ENCODE assay signal across 8 mouse cellular contexts in genomic region chr4:117496482-117497165, GRCm38 (mm10). TPM values are rescaled to one million over a fixed set of nuclear protein-coding genes. Genes with fewer than 3 reads are reported as not detected.
DNase-seq lines count a peak whose midpoint lies in the region; ATAC-seq and TF ChIP-seq lines count a peak whose summit lies in the region.

Gene Rnf220 (minus strand): TSS chr4:117497052.

- WGBS in forebrain, embryonic 10.5 days = under 1% methylated on average over 42 of the region's 42 CpGs
- WGBS in heart, embryonic 15.5 days = under 1% methylated on average over 42 of the region's 42 CpGs
- WGBS in liver, embryonic 11.5 days = under 1% methylated on average over 42 of the region's 42 CpGs
- under 1% methylated on average over 42 of the region's 42 CpGs for WGBS in neural tube, embryonic 13.5 days

- no peak for TF ChIP-seq POLR2A in CH12.LX (IDR thresholded peaks at IDR 0.05; ENCODE audit: low read depth, low read length)

- TF ChIP-seq CTCF in CH12.LX (conservative IDR thresholded peaks at IDR 0.05 in 1 of 2, IDR thresholded peaks at IDR 0.05 in 1 of 2; ENCODE audit: low read depth in 2 of 2, low read length in 2 of 2) = no peak

- peaks cover 31% of the 10 kb centered on the region for H3K9me3 ChIP-seq in CH12.LX (replicated peaks; ENCODE audit: low read length)
- peaks cover 6% of the 10 kb centered on the region for H3K9me3 ChIP-seq in forebrain, embryonic 10.5 days
- no peaks in the 10 kb centered on the region for H3K9me3 ChIP-seq in heart, embryonic 15.5 days (replicated peaks)
- H3K9me3 ChIP-seq in liver, embryonic 11.5 days (ENCODE audit: control insufficient read depth, low read length) = no peaks in the 10 kb centered on the region
- peaks cover 3% of the 10 kb centered on the region; the same call in 1 of the 2 replicates for H3K9me3 ChIP-seq in neural tube, embryonic 13.5 days

- no peak within 1 kb of the TSS for H3K4me2 ChIP-seq in CH12.LX (ENCODE audit: insufficient read depth, low read depth, poor library complexity, severe bottlenecking)
- H3K4me2 ChIP-seq in heart, embryonic 15.5 days = peak within 1 kb of the TSS; percentile 98
- peak within 1 kb of the TSS; percentile 94 for H3K4me2 ChIP-seq in liver, embryonic 11.5 days
- H3K4me2 ChIP-seq in neural tube, embryonic 13.5 days = peak within 1 kb of the TSS; percentile 68

- H3K4me1 ChIP-seq in CH12.LX (ENCODE audit: control insufficient read depth in 1 of 2, insufficient read depth in 2 of 2) = no peaks in the 10 kb centered on the region; a peak in 1 of 4 replicates
- H3K4me1 ChIP-seq in forebrain, embryonic 10.5 days = peaks cover 40% of the 10 kb centered on the region
- H3K4me1 ChIP-seq in heart, embryonic 15.5 days (replicated peaks) = peaks cover 35% of the 10 kb centered on the region
- H3K4me1 ChIP-seq in liver, embryonic 11.5 days (replicated peaks; ENCODE audit: control insufficient read depth, insufficient read depth, low read length) = peaks cover 26% of the 10 kb centered on the region
- peaks cover 37% of the 10 kb centered on the region for H3K4me1 ChIP-seq in neural tube, embryonic 13.5 days (replicated peaks)

- no peak within 1 kb of the TSS for H3K4me3 ChIP-seq in CH12.LX (replicated peaks in 1 of 3; ENCODE audit: low read depth in 2 of 3, low read length in 2 of 3, poor library complexity in 1 of 3)
- peak within 1 kb of the TSS; percentile 60 for H3K4me3 ChIP-seq in forebrain, embryonic 10.5 days
- peak within 1 kb of the TSS; percentile 57 for H3K4me3 ChIP-seq in heart, embryonic 15.5 days
- H3K4me3 ChIP-seq in liver, embryonic 11.5 days (ENCODE audit: low read depth, low read length) = peak within 1 kb of the TSS; percentile 54
- peak within 1 kb of the TSS; percentile 48 for H3K4me3 ChIP-seq in neural tube, embryonic 13.5 days

- H3K36me3 ChIP-seq in CH12.LX (replicated peaks in 1 of 2; ENCODE audit: control insufficient read depth in 1 of 2, insufficient read depth in 1 of 2, low read length in 1 of 2) = no peaks in the 10 kb centered on the region
- H3K36me3 ChIP-seq in forebrain, embryonic 10.5 days (replicated peaks) = no peaks in the 10 kb centered on the region
- no peaks in the 10 kb centered on the region for H3K36me3 ChIP-seq in heart, embryonic 15.5 days
- H3K36me3 ChIP-seq in liver, embryonic 11.5 days (ENCODE audit: control insufficient read depth, insufficient read depth, low read length) = no peaks in the 10 kb centered on the region
- H3K36me3 ChIP-seq in neural tube, embryonic 13.5 days = no peaks in the 10 kb centered on the region

- dilution Hi-C loops in CH12.LX (cut with MboI; ENCODE audit: extremely low pct_ligation_motif_present, extremely low pct_unique_long_range_greater_than_20kb, low sequenced_read_pairs) = no loop called here

- TF ChIP-seq RAD21 in CH12.LX (IDR thresholded peaks at IDR 0.05; ENCODE audit: low read depth, low read length) = no peak

- TF ChIP-seq EP300 in CH12.LX (IDR thresholded peaks at IDR 0.05; ENCODE audit: low read length) = no peak

- no peak within 1 kb of the TSS for H3K9ac ChIP-seq in CH12.LX (ENCODE audit: insufficient read depth, low read depth)
- peak within 1 kb of the TSS; percentile 57 for H3K9ac ChIP-seq in heart, embryonic 15.5 days
- H3K9ac ChIP-seq in liver, embryonic 11.5 days (ENCODE audit: low read depth, low read length) = peak within 1 kb of the TSS; percentile 36; the same call in 1 of the 2 replicates
- H3K9ac ChIP-seq in neural tube, embryonic 13.5 days = peak within 1 kb of the TSS; percentile 71

- H3K27me3 ChIP-seq in CH12.LX (replicated peaks) = no peaks in the 10 kb centered on the region
- H3K27me3 ChIP-seq in forebrain, embryonic 10.5 days (ENCODE audit: poor library complexity, severe bottlenecking) = peaks cover 93% of the 10 kb centered on the region
- peaks cover 55% of the 10 kb centered on the region for H3K27me3 ChIP-seq in heart, embryonic 15.5 days
- peaks cover 70% of the 10 kb centered on the region for H3K27me3 ChIP-seq in liver, embryonic 11.5 days (replicated peaks; ENCODE audit: control insufficient read depth, insufficient read depth, low read length)
- H3K27me3 ChIP-seq in neural tube, embryonic 13.5 days = peaks cover 90% of the 10 kb centered on the region

- ATAC-seq in heart, embryonic 15.5 days (replicated peaks; ENCODE audit: insufficient number of reproducible peaks, insufficient read depth, low FRiP score, low read depth) = peak; percentile 63
- ATAC-seq in liver, embryonic 11.5 days (replicated peaks; ENCODE audit: low FRiP score) = peak; percentile 72
- peak; percentile 88 for ATAC-seq in neural tube, embryonic 13.5 days (ENCODE audit: low read depth)

- in situ Hi-C loops in CH12.LX (cut with MboI; ENCODE audit: low pct_ligation_motif_present, low pct_unique_long_range_greater_than_20kb, low sequenced_read_pairs) = no loop called here

- H3K79me2 ChIP-seq in CH12.LX (replicated peaks; ENCODE audit: control insufficient read depth, extremely low read depth, insufficient read depth, poor library complexity, severe bottlenecking) = no peaks in the 10 kb centered on the region

- no peak for DNase-seq in CH12.LX (ENCODE audit: extremely low read depth)
- DNase-seq in adrenal gland, adult 2 months = peak; percentile 45
- peak; percentile 81 for DNase-seq in forebrain, embryonic 10.5 days (ENCODE audit: extremely low spot score, low spot score)
- peak; percentile 17 to 53 for DNase-seq in kidney, postnatal 25 days
- peak; percentile 77 for DNase-seq in liver, embryonic 11.5 days (ENCODE audit: low spot score)
- no peak for DNase-seq in T-cell, adult 2 months (ENCODE audit: low spot score)

- no peak within 1 kb of the TSS for H3K27ac ChIP-seq in CH12.LX (ENCODE audit: insufficient read depth, low read depth)
- H3K27ac ChIP-seq in forebrain, embryonic 10.5 days = peak within 1 kb of the TSS; percentile 71
- no peak within 1 kb of the TSS; the same call in 1 of the 2 replicates for H3K27ac ChIP-seq in heart, embryonic 15.5 days
- H3K27ac ChIP-seq in liver, embryonic 11.5 days (ENCODE audit: low read depth, low read length) = no peak within 1 kb of the TSS
- H3K27ac ChIP-seq in neural tube, embryonic 13.5 days (replicated peaks) = peak within 1 kb of the TSS; percentile 84

TF ChIP-seq in CH12.LX, 34 proteins besides CTCF, POLR2A, EP300 and RAD21:
- TF ChIP-seq SMC3 (IDR thresholded peaks at IDR 0.05; ENCODE audit: low read depth, low read length) (no peak), NRF1 (IDR thresholded peaks at IDR 0.05; ENCODE audit: low read depth, low read length) (no peak), UBTF (IDR thresholded peaks at IDR 0.05; ENCODE audit: low read depth, low read length) (no peak), MXI1 (IDR thresholded peaks at IDR 0.05; ENCODE audit: low read depth, low read length) (no peak), SIN3A (IDR thresholded peaks at IDR 0.05; ENCODE audit: low read length) (no peak), USF2 (conservative IDR thresholded peaks at IDR 0.05; ENCODE audit: low read depth, low read length) (no peak), MAZ (IDR thresholded peaks at IDR 0.05; ENCODE audit: low read depth, low read length) (no peak), ETS1 (conservative IDR thresholded peaks at IDR 0.05; ENCODE audit: low read depth, low read length) (no peak), ZMIZ1 (IDR thresholded peaks at IDR 0.05; ENCODE audit: low read depth, low read length) (no peak), RCOR1 (conservative IDR thresholded peaks at IDR 0.05; ENCODE audit: low read depth, low read length) (no peak), USF1 (IDR thresholded peaks at IDR 0.05; ENCODE audit: low read depth, low read length) (no peak), CHD1 (IDR thresholded peaks at IDR 0.05; ENCODE audit: low read depth, low read length) (no peak)

RNA-seq across cellular contexts. Expression of gene Rnf220, which starts in this region (rescaled TPM):
- total RNA-seq in CH12.LX (2012; rRNA removed) = 78.7 and 86.8 TPM in 2 replicates
- total RNA-seq in CH12.LX (2014; rRNA removed) = 64.4 and 67.2 TPM in 2 replicates
- polyA plus RNA-seq in CH12.LX (2012; ENCODE audit: insufficient read length, low read depth) = 117 and 122 TPM in 2 replicates
- total RNA-seq in adrenal gland, adult 2 months (2021) = 10 to 100 TPM; 79.4 to 97.0 TPM
- polyA plus RNA-seq in adrenal gland, adult 2 months (2012; rRNA removed) = 111 and 119 TPM in 2 replicates
- polyA plus RNA-seq in forebrain, embryonic 10.5 days (2016; fragmentation: Nextera tagmentation; extraction: Ambion mirVana) = 94.3 and 98.2 TPM in 2 replicates
- 34.1 and 51.6 TPM in 2 replicates for polyA plus RNA-seq in heart, embryonic 15.5 days (2015; fragmentation: Nextera tagmentation; extraction: Ambion mirVana)
- polyA plus RNA-seq in liver, embryonic 11.5 days (2014; fragmentation: Nextera tagmentation; extraction: Ambion mirVana) = 63.6 and 70.9 TPM in 2 replicates
- polyA plus RNA-seq in neural tube, embryonic 13.5 days (2015; fragmentation: Nextera tagmentation; extraction: Ambion mirVana) = 97.1 and 104 TPM in 2 replicates

Comparison
In these comparisons a context has a peak if more than half of its experiments do, and no peak if none do; other contexts are left out.
1. DNase-seq: peak in adrenal gland, adult 2 months (single experiment), forebrain, embryonic 10.5 days (single experiment), kidney, postnatal 25 days (2 of 2) and liver, embryonic 11.5 days (single experiment); none in CH12.LX (single experiment) and T-cell, adult 2 months (single experiment).
2. H3K27ac ChIP-seq: peak in forebrain, embryonic 10.5 days (single experiment) and neural tube, embryonic 13.5 days (single experiment); none in CH12.LX (single experiment), heart, embryonic 15.5 days (single experiment) and liver, embryonic 11.5 days (single experiment).
3. H3K4me3 ChIP-seq: peak in forebrain, embryonic 10.5 days (single experiment), heart, embryonic 15.5 days (single experiment), liver, embryonic 11.5 days (single experiment) and neural tube, embryonic 13.5 days (single experiment); none in CH12.LX (0 of 3).
4. Peak in every context shown above with its lines, with median percentiles within 50 percentile points of each other: ATAC-seq.